Mouse (Mus musculus): ENCODE data around the gene Fbxo28. TPM values are rescaled to one million over a fixed set of nuclear protein-coding genes. Genes with fewer than 3 reads are reported as not detected.

Fbxo28 gene
- polyA plus RNA-seq, 1 experiment from 2014 or later = 21.1 TPM

GRCm38 (mm10) chr1:182275109-182275508, 66.3 kb downstream of the Fbxo28 start:
- Histone ChIP-seq H3K9me3 (replicated peaks; ENCODE audit: control insufficient read depth, low read length, poor library complexity, severe bottlenecking) (no peaks in the 10 kb centered on the region), H3K4me1 (ENCODE audit: control insufficient read depth, insufficient read depth, low read length) (peaks cover 2% of the 10 kb centered on the region), H3K9ac (ENCODE audit: low read depth, low read length) (no peak overlapping the region), H3K27me3 (ENCODE audit: control insufficient read depth, insufficient read depth, low read depth, low read length) (no peaks in the 10 kb centered on the region), H3K4me3 (ENCODE audit: low read depth, low read length) (no peak overlapping the region), H3K27ac (ENCODE audit: low read length) (no peak overlapping the region), H3K36me3 (ENCODE audit: control insufficient read depth, insufficient read depth, low read length) (peaks cover 40% of the 10 kb centered on the region), H3K4me2 (ENCODE audit: low read length) (no peak overlapping the region)
- 96% methylated on average over 6 of the region's 6 CpGs for WGBS
- ATAC-seq = no peak

DNA sequence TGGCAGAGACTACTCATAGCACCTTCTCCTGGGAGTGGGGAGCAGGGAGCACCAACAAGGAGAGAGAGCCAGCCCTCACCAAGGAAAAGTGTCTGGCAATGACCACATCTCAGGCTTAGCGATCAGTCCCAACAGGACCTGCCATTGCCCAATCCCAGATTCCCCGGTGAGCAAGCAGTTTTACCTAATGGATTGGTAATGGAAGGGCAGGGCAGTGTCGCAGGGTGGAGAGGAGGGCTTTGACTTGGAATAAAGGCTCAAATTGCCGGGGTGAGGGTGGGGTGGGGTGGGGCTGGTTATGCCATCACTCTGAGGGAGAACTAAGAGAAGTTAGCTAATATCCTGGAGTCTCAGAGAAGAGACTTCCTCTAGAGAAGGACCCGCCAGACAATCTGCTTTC, 69.8 kb downstream of the Fbxo28 start:
- no peak overlapping the region for H3K9ac ChIP-seq (ENCODE audit: low read depth, low read length)
- 82% methylated on average over 5 of the region's 5 CpGs for WGBS
- peaks cover 25% of the 10 kb centered on the region for H3K36me3 ChIP-seq (ENCODE audit: control insufficient read depth, insufficient read depth, low read length)
- no peak overlapping the region for H3K27ac ChIP-seq (ENCODE audit: low read length)
- no peak overlapping the region for H3K4me3 ChIP-seq (ENCODE audit: low read depth, low read length)
- no peaks in the 10 kb centered on the region for H3K27me3 ChIP-seq (ENCODE audit: control insufficient read depth, insufficient read depth, low read depth, low read length)
- H3K4me1 ChIP-seq (ENCODE audit: control insufficient read depth, insufficient read depth, low read length) = no peaks in the 10 kb centered on the region
- H3K9me3 ChIP-seq (replicated peaks; ENCODE audit: control insufficient read depth, low read length, poor library complexity, severe bottlenecking) = no peaks in the 10 kb centered on the region
- no peak overlapping the region for H3K4me2 ChIP-seq (ENCODE audit: low read length)
- ATAC-seq = no peak

DNA sequence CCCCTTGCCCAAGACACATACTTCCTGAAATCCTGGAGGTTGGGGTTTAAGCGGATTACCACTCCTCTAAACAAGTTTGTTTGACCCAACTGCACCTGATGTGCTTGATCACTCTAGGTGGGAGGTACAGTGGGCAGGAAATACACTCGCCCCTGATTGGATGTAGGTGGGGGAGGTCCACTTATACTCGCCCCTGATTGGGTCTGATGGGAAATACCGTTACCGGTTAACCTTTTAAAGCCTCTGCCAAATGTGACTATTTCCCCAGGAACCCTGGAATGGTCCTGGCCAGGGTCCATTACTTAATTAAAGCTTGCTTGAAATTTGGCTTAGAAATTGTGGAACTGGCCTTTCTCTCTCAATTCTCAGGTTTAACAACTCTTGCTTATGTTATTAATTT, 70.3 kb downstream of the Fbxo28 start:
- H3K4me1 ChIP-seq (ENCODE audit: control insufficient read depth, insufficient read depth, low read length) = no peaks in the 10 kb centered on the region
- no peak overlapping the region for H3K9ac ChIP-seq (ENCODE audit: low read depth, low read length)
- H3K27me3 ChIP-seq (ENCODE audit: control insufficient read depth, insufficient read depth, low read depth, low read length) = no peaks in the 10 kb centered on the region
- ATAC-seq = no peak
- no peak overlapping the region for H3K4me3 ChIP-seq (ENCODE audit: low read depth, low read length)
- WGBS = 87% methylated on average over 5 of the region's 5 CpGs
- H3K36me3 ChIP-seq (ENCODE audit: control insufficient read depth, insufficient read depth, low read length) = peaks cover 21% of the 10 kb centered on the region
- H3K9me3 ChIP-seq (replicated peaks; ENCODE audit: control insufficient read depth, low read length, poor library complexity, severe bottlenecking) = no peaks in the 10 kb centered on the region
- no peak overlapping the region for H3K27ac ChIP-seq (ENCODE audit: low read length)
- H3K4me2 ChIP-seq (ENCODE audit: low read length) = no peak overlapping the region

DNA sequence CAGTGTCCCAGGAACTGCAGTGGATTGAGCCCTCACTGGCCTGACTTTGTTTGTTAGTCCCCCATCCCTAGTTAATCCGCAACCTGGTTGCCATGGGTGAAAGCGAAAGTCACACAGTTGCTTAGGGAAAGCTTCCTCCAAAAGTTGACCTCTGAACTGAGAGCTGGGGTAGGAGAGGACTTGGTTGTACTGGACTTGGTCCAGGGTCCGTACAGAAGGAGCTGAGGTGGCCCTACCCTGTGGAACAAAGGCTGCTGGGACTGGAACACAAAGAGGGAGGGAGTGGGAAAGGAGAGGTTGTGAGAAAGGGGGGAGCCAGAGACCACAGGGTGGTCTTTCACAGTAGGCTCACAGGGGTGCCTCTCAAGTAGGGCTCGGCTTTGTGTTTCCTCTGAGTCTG, 73.1 kb downstream of the Fbxo28 start:
- Histone ChIP-seq H3K4me3 (ENCODE audit: low read depth, low read length) (no peak overlapping the region), H3K36me3 (ENCODE audit: control insufficient read depth, insufficient read depth, low read length) (peaks cover 8% of the 10 kb centered on the region), H3K9me3 (replicated peaks; ENCODE audit: control insufficient read depth, low read length, poor library complexity, severe bottlenecking) (no peaks in the 10 kb centered on the region), H3K4me1 (ENCODE audit: control insufficient read depth, insufficient read depth, low read length) (no peaks in the 10 kb centered on the region), H3K9ac (ENCODE audit: low read depth, low read length) (no peak overlapping the region), H3K27me3 (ENCODE audit: control insufficient read depth, insufficient read depth, low read depth, low read length) (no peaks in the 10 kb centered on the region), H3K27ac (ENCODE audit: low read length) (no peak overlapping the region), H3K4me2 (ENCODE audit: low read length) (no peak overlapping the region)
- 34% methylated on average over 4 of the region's 4 CpGs for WGBS
- ATAC-seq = no peak

- no peaks in the 10 kb centered on the region for H3K36me3 ChIP-seq (ENCODE audit: control insufficient read depth, insufficient read depth, low read length)
- H3K4me2 ChIP-seq (ENCODE audit: low read length) = no peak overlapping the region
- H3K9me3 ChIP-seq (replicated peaks; ENCODE audit: control insufficient read depth, low read length, poor library complexity, severe bottlenecking) = no peaks in the 10 kb centered on the region
- no peaks in the 10 kb centered on the region for H3K4me1 ChIP-seq (ENCODE audit: control insufficient read depth, insufficient read depth, low read length)
- no peaks in the 10 kb centered on the region for H3K27me3 ChIP-seq (ENCODE audit: control insufficient read depth, insufficient read depth, low read depth, low read length)
- no peak overlapping the region for H3K27ac ChIP-seq (ENCODE audit: low read length)
- H3K9ac ChIP-seq (ENCODE audit: low read depth, low read length) = no peak overlapping the region
- ATAC-seq = no peak
- no peak overlapping the region for H3K4me3 ChIP-seq (ENCODE audit: low read depth, low read length)
- WGBS = 95% methylated on average over 9 of the region's 11 CpGs
Observed at GRCm38 (mm10) chr1:182266028-182266525, 75.4 kb downstream of the Fbxo28 start.

Other genes starting within 250 kb of the Fbxo28 start
- 132 and 139 TPM in 2 replicates for gene Srp9, start 216.9 kb downstream of the Fbxo28 start, polyA plus RNA-seq (2015; fragmentation: Nextera tagmentation; extraction: Ambion mirVana)
- gene Vmn1r1, start 177.1 kb downstream of the Fbxo28 start, polyA plus RNA-seq (2015; fragmentation: Nextera tagmentation; extraction: Ambion mirVana) = not detected in 2 replicates
- gene Degs1, start 58.8 kb downstream of the Fbxo28 start, polyA plus RNA-seq (2015; fragmentation: Nextera tagmentation; extraction: Ambion mirVana) = 73.1 and 85.0 TPM in 2 replicates
- 16.0 and 19.4 TPM in 2 replicates for gene Trp53bp2, start 67.5 kb upstream of the Fbxo28 start, polyA plus RNA-seq (2015; fragmentation: Nextera tagmentation; extraction: Ambion mirVana)
- 84.5 and 89.8 TPM in 2 replicates for gene Capn2, start 176.0 kb upstream of the Fbxo28 start, polyA plus RNA-seq (2015; fragmentation: Nextera tagmentation; extraction: Ambion mirVana)
- 0.14 and 0.21 TPM in 2 replicates for gene Capn8, start 223.4 kb upstream of the Fbxo28 start, polyA plus RNA-seq (2015; fragmentation: Nextera tagmentation; extraction: Ambion mirVana)

Measured in midbrain, embryonic 16.5 days (tissue).